Mouse (Mus musculus) layer of hippocampus, postnatal 36 days (tissue): ENCODE measurements around the gene BC035044. TPM values are rescaled to one million over a fixed set of nuclear protein-coding genes. Genes with fewer than 3 reads are reported as not detected.
"Not testable (repeated sequence)": the region's sequence is repeated elsewhere in the genome, so short reads cannot be mapped to it uniquely, and the experiment has no call there.

Experiments
- DNase-seq, 2 experiments: peaks; one replicate each; pipeline ENCODE4 v3.0.0; 2022
- total RNA-seq, 2 experiments: library from RNA; stranded (reverse); gene quantifications; 2 replicates each; pipeline ENCODE4 v1.2.3; 2021

Gene BC035044
- 1 to 10 TPM; 2.1 to 2.2 TPM for total RNA-seq

DNA sequence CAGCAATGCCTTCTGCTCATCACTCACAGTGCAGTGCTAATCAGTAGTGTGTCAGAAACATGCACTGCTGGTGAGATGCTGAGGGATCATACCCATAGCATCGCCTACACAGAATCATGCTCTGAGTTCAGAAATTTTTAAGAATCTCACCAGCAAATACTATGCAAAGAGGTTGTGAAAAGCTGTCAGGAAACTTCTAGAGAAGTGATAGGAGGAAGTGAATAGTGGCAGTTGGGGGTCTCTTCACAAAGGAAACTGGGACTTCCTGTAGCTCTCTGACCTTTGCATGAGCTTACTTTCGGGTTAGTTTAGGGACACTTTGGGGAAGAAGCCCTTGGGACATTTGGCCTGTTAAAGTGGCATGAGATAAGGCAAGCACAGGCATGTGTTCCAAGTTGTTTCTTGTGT, at the start of gene BC035044:
Gene BC035044, minus strand, starts transcription at position 179 of the 408 bp plus-strand sequence.
- DNase-seq, result no peak

DNA sequence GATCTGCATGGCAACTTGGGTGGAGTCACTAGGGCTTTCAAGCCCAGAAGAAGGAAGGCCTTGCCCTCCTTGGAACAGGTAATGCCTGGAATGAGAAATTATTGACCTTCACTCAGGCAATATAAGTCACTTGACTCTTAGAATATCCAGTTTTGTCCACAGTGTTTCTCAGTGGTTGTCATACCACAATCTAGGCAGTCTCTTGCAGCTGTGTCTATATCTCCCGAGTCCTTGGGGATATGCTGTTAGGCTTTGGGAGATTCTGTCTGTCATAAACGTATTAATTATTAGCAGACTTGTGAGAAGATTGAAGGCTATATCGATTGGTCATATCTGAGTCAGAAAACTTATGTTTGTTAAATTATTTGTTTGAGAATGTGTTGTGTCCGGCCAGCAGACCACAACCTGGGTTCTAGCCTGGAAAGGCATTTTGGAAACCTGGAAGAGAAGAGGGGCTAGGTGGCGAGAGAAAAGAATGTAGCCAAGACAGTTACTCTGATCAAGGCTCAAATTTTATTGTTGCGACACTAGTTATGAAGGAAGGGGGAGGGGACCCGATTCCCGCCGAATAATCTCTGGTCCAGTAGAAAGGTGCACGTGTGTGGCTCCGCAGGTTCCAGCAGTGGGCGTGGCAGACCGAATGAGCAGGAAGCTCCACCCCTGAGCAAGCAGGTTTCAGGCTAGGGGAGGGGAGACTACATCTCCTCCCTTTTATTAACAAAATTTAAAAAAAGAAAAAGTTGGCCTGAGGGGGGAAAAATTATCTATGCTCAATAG, 45.2 kb upstream of the BC035044 start:
- not testable (repeated sequence) for DNase-seq

DNA sequence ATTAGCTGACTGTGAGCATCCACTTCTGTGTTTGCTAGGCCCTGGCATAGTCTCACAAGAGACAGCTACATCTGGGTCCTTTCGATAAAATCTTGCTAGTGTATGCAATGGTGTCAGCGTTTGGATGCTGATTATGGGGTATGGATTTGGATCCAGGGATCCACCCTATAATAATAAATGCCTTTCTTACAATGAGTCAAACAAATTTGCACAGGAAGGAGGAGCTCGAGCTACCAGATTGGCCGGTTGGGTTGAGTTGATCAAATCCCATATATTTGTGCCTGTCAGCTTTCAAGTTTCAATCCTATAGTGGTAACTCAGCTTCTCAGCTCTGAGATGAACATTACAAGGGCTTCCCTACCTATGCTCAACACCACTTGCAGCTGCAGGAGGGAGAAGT, 43.2 kb upstream of the BC035044 start, which contains the start of gene Clec2g:
Gene Clec2g, plus strand, starts transcription at position 301 of the 400 bp plus-strand sequence.
- DNase-seq, result not testable (repeated sequence)

DNA sequence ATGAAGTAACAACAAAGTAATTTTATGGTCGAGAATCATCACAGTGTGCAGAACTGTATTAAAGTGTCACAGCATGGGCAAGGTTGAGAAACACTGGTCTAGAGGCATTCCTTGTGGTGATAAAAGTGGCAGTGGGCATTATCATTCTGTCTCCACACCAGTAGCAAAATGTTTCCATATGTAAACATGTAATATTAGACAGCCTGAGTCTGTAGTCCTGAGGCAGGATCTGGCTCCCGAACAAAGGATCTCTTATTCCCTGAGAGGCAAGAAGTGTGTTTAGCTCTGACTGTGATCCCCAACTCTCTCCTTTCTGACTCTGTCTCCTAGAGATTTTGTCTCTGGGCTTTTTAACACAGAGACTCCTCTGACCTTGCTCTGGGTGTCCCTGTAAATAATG, 42.1 kb upstream of the BC035044 start:
- no peak for DNase-seq

GRCm38 (mm10) chr6:128917322-128917721, 26.4 kb upstream of the BC035044 start:
- no peak for DNase-seq

DNA sequence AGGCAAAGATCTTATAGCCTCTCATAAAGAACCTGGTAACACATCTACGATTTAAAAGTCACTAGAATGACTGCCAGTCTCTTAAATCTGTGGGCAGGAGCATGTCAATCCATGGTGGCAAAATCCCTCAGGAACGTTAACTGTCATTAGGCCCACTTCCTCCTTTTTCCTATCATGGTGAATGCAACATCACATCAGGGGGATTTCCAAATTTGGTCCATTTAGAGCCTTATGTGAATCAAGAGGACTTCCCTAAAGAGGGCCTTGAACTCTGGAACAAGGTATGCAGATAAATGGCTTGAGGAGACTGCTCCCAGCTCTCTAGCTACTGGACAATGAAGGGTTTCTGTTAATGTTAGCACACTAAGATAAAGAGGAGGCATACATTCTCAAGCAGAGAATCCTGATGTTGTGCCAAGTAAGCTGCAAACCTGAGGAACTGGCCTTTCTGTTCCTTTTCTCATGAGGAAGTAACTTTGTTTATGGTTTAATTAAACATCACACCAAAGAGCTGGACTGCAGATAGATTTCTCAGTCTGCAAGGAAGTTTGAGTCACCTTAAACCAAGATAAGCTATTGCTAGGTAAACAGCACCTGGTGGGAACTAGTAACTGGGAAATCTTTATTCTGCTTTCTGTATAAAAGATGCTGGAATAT, 22.8 kb upstream of the BC035044 start:
- no peak for DNase-seq

- DNase-seq, result not testable (repeated sequence)
These were observed 10.0 kb upstream of the BC035044 start for GRCm38 (mm10) chr6:128900796-128901552.

GRCm38 (mm10) chr6:128900044-128900443, 9.1 kb upstream of the BC035044 start:
- no peak for DNase-seq

DNA sequence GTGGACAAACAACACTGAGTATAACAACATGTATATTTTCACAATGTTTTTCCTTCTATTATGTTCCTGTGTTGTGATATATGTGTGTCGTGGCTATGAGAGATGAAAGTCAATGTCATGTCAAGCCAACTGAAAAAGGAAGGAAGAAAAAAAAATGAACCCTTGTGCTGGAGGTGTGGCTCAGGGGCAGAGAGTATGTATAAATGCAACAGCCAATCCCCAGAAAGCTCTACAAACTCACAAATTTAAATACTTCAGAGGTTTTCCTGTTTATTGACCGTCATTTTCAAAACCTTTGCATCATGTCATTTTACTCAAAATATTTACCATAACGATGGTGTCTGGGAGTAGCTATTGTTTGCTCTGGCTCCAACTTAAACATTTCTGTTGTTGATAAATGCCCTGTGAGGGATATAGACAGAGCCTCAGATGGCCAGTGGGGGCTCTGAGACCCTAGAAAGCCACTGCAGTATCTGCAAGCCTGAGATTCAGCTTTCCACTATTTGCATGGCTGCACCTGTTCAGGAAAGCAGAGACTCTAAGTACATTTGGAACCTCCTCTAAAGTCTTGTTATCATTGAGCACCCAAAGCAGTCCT, 4.6 kb upstream of the BC035044 start:
- DNase-seq, result no peak

DNA sequence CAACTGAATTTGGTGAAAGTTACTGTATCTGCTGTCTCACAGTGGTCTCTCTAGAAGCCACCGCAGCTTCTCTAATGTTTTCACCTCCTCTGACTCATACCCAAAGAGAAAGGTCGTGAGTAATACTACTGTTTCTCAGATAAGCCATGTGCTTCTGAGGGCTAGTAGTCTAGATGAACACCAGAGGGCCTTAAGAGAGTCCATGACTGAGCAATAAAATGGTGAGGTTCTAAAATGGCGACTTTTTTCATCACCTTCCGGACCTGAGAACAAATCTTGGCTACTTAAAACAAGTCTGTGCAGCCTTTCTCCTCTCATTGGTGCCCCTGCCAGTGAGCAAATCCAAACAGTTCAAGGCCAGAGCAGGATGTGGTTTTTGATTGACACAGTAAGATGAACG, 2.1 kb downstream of the BC035044 start:
- DNase-seq, result no peak

GRCm38 (mm10) chr6:128887091-128887790, 3.7 kb downstream of the BC035044 start, which contains the start of gene Clec2i:
Gene Clec2i (plus strand): TSS chr6:128887588.
- peak in 1 of 2 experiments; percentile 20 for DNase-seq

GRCm38 (mm10) chr6:128871910-128872610, 18.9 kb downstream of the BC035044 start:
- no peak for DNase-seq

DNA sequence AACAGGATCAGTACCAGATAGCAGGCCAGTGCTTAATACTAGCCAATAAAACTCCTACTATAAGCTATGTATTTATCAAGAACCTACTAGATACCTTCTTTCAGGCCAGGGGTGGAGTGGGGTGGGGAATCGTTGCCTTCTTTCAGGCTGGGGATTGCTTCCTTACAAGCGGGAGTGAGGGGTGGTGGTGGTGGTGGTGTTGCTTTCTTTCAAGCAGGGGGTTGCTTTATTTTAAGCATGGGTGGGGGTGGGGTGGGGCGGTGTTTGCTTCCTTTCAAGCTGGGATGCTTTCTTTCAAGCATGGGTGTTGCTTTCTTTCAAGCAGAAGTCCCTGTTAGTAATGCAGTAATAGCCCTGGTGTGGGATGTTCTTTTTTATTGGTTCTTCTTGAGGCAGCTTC, 22.1 kb downstream of the BC035044 start:
- DNase-seq, result no peak

DNA sequence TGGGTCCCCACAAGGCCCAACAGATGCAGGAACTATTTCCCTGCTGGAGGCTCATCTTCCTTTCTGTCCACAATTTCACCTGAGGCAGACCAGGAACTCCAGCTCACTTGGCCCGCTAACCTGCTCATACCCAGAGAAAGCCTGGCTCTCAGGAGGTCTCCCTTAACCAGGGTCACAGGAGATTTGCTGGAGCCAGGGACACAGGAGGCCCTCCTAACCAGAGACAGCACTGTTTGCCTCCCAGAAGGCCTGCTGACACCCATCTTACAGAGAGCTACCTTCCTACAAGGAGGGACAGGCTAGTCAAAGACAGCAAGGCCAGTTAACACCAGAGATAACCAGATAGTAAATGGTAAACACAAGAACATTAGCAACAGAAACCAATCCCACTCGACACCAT, 33.0 kb downstream of the BC035044 start:
- DNase-seq, result no peak

DNA sequence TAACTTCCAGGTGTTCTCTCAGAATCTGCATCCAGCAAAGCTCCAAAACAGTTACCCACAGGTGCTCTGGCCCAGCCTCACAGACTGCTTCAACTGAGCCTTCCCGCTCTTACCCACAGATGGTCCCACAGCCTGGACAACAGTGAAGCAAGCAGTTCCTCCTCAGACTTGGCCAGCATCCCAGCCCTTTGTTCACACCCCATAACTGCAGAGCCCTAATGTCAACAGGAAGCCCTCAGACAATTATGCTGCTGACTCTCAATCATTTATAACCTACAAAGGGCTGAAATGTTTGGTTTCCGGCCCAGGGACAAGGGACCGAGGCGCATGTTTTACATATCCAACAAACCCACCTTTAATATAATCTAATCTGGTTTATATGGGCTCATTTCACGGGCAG, 34.7 kb downstream of the BC035044 start:
- DNase-seq, result peak; percentile 49 to 59

- DNase-seq, result no peak
These were observed 35.4 kb downstream of the BC035044 start for GRCm38 (mm10) chr6:128855477-128855876.

- DNase-seq, result no peak
These were observed 36.0 kb downstream of the BC035044 start for GRCm38 (mm10) chr6:128854895-128855294.

DNA sequence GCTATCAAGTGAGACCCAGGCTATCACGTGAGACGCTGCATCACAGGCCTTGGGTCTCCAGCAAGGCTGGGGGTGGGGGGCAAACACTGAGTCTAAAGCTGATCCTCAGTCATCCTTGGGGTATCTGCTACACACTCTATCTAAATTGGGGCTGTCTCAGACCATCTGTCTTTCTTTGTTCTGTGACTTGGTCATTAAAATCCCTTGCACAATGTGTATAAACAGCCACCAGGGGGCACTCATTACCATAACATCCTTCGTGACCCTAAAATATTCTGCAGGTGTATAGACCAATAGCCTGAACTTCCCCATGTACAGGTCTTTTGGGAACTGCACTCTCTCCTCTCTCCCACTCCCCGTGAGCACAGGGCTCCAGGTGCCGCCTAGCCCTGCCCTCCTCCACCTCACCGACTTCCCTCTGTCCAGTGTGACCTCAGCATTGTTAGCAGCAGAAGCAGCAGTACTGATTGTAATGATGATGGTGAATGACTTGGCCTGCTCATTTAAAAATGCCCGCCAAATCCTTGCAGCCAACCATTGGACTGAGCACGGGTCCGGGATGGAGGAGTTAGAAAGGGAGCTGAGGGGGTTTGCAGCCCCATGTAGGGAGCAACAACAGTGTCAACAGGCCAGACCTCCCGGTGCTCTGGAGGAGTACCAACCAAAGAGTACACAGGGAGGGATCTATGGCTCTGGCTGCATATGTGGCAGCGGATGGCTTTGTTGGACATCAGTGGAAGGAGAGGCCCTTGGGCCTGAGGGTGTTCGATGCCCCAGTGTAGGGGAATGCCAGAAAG, 36.7 kb downstream of the BC035044 start:
- DNase-seq, result peak; percentile 52 to 54

DNA sequence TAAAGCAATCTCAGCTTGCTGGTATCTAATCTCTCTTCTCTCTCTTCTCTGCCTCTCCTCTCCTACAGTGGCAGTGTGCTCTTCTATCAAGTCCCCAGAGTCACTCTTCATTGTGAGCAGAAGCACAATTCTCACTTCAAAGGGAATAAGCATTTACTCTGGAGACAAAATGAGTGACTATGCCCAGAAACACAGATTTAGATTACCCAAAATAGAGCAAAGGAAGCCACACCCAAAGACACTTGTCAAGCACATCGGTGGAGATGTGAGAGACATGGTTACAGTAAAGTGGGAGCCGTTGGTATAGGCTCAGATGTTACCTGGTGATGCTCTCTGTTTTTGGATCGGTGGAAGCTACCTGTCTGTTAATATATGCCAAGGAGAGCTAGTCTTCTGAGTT, 38.2 kb downstream of the BC035044 start:
- no peak for DNase-seq

- no peak for DNase-seq
These were observed 39.8 kb downstream of the BC035044 start for GRCm38 (mm10) chr6:128851151-128851550.
